Mouse (Mus musculus) adrenal gland, postnatal 4 days (tissue): ENCODE data around the gene Gm10638. TPM values are rescaled to one million over a fixed set of nuclear protein-coding genes. Genes with fewer than 3 reads are reported as not detected.

Experiments
- DNase-seq, 2 experiments: peaks; one replicate each; pipeline ENCODE4 v3.0.0; 2021 to 2022; ENCODE audit warnings: low spot score in 2 of 2, mixed read lengths in 2 of 2
- long read RNA-seq, 2 experiments: library from polyadenylated mRNA; stranded (forward); transcript quantifications; one replicate each; pipeline ENCODE4 v2.0.0; 2021
- total RNA-seq, 2 experiments: library from RNA; stranded (reverse); gene quantifications; 2 replicates each; pipeline ENCODE4 v1.2.3; 2021

Gm10638 gene
- total RNA-seq: 1 to 10 TPM; 4.2 to 5.2 TPM
- long read RNA-seq, experiment 1, transcript Gm10638-201 (1 exons, 905 nt): major isoform, 7 of 7 reads
- long read RNA-seq, experiment 1, partial matches to known transcripts: 0 of 7 reads
- long read RNA-seq, experiment 1, other reads (novel, unspliced or antisense): 0 of 7 reads
- long read RNA-seq, experiment 2, partial matches to known transcripts: 0 of 4 reads
- long read RNA-seq, experiment 2, other reads (novel, unspliced or antisense): 0 of 4 reads

- DNase-seq: peak; percentile 39 to 42
These were observed at the start of gene Gm10638, which contains the start of gene Siah1a for GRCm38 (mm10) chr8:86745221-86745934. Gm10638 (plus strand) TSS chr8:86745699. Siah1a (minus strand) TSS chr8:86745934.

DNA sequence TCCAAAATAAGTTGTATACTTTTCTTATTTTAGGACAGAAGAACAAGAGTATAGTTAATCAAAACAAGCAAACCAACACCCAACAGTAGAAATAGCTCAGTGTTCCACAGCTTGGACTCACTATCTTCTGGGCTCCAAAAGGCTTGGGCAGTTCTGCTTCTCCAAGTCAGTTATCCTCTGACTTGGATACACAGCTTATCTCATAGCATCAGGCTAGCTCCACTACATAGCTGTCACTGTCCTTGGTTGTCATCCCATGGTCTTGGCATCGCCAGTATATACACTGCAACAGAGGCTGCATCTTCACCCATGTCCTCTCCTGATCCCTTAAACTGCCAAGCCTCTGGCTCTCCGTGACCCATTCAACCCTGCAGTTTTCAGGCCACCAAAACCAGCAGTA, 49.8 kb upstream of the Gm10638 start:
- no peak for DNase-seq

GRCm38 (mm10) chr8:86698811-86699421, 46.6 kb upstream of the Gm10638 start:
- DNase-seq: no peak

GRCm38 (mm10) chr8:86699471-86699870, 46.0 kb upstream of the Gm10638 start:
- DNase-seq: no peak

- DNase-seq: no peak
These were observed 43.0 kb upstream of the Gm10638 start for GRCm38 (mm10) chr8:86702453-86702852.

GRCm38 (mm10) chr8:86705317-86705716, 40.2 kb upstream of the Gm10638 start:
- no peak for DNase-seq

- no peak for DNase-seq
These were observed 38.7 kb upstream of the Gm10638 start for GRCm38 (mm10) chr8:86706756-86707155.

- DNase-seq: no peak
These were observed 37.6 kb upstream of the Gm10638 start for GRCm38 (mm10) chr8:86707873-86708272.

DNA sequence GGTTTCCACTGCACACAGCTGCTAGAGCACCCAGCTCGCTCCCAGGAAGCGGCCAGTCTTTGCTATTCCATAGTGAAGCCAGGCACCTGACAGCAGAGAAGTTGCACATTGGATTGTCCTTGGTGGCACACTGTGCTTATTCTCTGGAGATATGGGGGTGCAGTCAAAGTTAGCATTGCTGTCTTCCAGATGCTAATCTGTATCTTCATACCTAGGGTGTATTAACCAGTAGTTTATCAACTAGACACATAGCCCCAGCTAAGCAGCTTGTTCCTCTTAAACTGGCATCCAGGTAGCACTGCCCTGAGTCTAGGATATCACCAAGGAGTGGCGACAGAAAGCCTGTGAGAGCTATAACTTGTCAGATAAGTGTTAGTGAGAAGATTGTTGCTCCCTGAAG, 32.9 kb upstream of the Gm10638 start:
- DNase-seq: no peak

DNA sequence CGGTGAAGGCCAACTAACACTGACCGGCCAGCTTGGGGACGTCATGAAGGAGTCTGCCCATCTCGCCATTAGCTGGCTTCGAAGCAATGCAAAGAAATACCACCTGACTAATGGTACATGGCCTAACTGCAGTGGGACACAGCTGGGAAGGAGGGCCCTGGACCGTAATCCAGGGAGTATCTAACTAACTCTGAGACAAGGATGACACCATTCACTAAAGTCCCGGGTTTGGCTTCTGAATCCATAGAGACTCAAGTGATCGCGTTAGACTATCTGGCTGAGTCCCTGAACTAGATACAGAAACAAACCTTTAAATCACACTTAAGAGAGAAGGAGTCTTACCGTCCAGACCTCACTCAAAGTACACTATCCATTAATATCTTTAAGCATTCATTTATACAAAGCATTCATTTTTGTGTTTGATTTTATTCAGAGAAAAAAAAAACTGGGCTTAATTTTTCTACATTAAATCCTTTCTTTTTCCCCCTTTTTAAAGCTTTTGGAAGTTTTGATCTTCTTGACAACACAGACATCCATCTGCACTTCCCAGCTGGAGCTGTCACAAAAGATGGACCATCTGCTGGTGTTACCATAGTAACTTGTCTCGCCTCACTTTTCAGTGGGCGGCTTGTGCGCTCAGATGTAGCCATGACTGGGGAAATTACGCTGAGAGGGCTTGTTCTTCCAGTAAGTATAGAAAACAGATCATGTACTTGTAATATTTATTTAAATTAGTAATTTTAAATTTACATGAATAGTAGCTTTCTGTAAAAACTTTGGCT, 31.9 kb upstream of the Gm10638 start:
- no peak for DNase-seq

DNA sequence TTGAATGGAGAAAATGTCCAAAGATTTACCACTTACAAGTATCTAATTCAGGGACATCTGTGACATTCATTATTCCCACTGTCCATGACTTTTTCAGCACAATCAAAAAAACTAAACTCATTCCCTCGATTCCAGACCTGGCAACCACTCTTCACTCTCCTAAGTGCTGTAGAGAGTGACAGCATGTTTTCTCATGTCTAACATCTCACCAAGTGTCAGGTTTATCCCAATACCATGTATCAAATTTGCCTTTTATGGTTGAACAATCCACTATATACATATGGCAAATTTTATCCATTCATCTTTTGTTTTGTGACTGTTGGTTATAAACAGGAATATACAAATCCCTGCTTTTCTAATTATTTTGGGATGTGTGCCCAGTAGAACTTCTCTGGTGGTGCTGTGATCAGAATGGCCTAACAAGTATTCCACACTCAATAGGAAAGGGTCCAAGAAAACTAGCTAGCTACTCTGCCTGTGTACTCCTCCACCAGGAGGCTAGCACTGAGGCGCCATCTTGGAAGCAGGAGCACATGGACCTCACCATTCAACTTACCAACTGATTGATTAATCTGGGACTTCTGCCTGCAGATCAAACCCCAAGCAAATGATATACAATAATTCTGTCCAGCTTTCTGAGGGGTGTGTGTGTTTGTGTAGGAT, 27.0 kb upstream of the Gm10638 start:
- DNase-seq: no peak

- DNase-seq: no peak
These were observed 26.1 kb upstream of the Gm10638 start for GRCm38 (mm10) chr8:86719368-86719767.

DNA sequence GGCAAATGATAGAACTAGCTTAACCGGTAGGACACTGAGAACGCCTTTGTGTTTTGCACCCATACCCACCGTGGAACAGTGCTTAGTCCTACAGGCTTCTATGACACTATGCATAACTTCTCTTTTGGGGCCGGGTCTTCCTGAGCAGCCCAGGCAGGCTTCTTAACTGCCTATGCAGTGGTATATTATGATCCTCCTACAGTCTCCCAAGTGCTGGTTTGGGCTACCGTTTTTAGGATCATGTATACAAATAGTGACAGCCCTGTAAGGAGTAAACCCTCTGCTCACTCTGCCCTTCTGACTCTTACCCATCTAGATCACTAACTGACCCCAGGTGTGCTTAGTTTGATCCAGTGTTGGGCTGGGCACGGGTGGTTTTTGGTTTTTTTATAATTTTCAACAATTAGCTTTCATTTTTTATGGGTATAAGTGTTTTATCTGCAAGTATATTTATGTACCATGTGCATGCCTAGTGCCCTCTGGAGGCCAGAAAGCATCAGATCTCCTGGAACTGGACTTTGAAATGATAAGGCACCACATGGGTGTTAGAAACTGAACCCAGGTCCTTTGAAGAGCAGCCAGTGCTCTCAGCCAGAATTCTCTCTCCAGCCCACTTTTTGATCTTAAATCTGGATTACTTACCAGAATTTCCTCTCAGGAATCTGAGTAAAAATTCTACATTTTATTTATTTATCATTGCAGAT, 24.6 kb upstream of the Gm10638 start:
- no peak for DNase-seq

DNA sequence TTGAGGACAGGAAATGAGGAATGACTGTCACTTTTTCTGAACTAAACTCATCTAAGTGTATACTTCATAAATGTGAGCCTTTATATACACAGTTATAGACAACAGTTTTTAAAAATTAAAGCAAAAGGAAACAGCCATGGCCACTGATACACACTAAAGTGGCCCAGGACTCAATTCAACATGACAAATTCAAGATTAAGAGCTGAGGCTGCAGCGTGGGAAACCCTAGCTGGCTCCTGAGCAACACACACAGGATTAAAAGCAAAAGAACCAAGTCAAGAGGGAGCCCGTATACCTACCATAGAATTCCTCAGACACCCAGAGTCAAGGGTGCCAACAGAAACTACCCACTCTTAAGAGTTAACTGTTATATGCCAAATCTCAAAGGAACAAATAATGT, 24.0 kb upstream of the Gm10638 start:
- no peak for DNase-seq

GRCm38 (mm10) chr8:86726959-86727358, 18.5 kb upstream of the Gm10638 start:
- no peak for DNase-seq

- DNase-seq: no peak
These were observed 17.1 kb upstream of the Gm10638 start for GRCm38 (mm10) chr8:86728224-86728950.

DNA sequence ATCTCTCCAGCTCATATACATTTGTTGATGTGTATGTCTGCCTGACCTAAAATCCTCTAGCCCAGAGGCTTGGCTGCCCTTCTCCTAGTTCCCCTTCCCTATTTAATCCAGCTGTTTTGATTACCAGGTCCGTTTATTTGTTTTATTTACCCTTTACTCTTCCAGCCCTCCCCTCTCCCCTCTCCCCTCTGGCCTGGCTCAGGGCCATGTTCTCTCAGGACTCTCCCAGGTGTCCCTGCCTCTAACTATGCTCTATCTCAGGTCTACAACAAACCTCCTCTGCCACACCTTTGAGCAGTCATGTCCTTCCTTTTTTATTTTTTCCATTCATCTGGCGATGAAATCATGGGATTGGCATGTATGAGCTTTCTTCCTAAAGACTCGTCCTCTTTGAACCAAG, 15.2 kb upstream of the Gm10638 start:
- no peak for DNase-seq

GRCm38 (mm10) chr8:86730860-86731259, 14.6 kb upstream of the Gm10638 start:
- no peak for DNase-seq

GRCm38 (mm10) chr8:86734171-86734570, 11.3 kb upstream of the Gm10638 start:
- no peak for DNase-seq

- no peak for DNase-seq
These were observed 10.5 kb upstream of the Gm10638 start for GRCm38 (mm10) chr8:86734954-86735353.
